Mouse (Mus musculus): ENCODE results near the gene Ttll10. TPM values are rescaled to one million over a fixed set of nuclear protein-coding genes. Genes with fewer than 3 reads are reported as not detected.

Gene Ttll10
- polyA plus RNA-seq (2015; fragmentation: Nextera tagmentation; extraction: Ambion mirVana), result 0.12 and 0.20 TPM in 2 replicates

GRCm38 (mm10) chr4:156059261-156059660 lies at the start of gene Ttll10:
TSS of gene Ttll10 (minus strand) at chr4:156059414.
- 41% methylated on average over 5 of the region's 5 CpGs for WGBS (ENCODE audit: insufficient replicate concordance)
- Histone ChIP-seq H3K4me3 (replicated peaks) (no peak within 1 kb of the TSS), H3K4me2 (no peak within 1 kb of the TSS), H3K9ac (no peak within 1 kb of the TSS), H3K27ac (no peak within 1 kb of the TSS), H3K36me3 (no peaks in the 10 kb centered on the region), H3K4me1 (replicated peaks) (peaks cover 4% of the 10 kb centered on the region), H3K27me3 (no peaks in the 10 kb centered on the region; the same call in 1 of the 2 replicates), H3K9me3 (replicated peaks) (no peaks in the 10 kb centered on the region)
- 0 out of 2 replicates have a peak, but pooled peaks have one; percentile 15 for ATAC-seq (ENCODE audit: low read depth)
- DNase-seq, result no peak

- WGBS (ENCODE audit: insufficient replicate concordance), result 55% methylated on average over 4 of the region's 4 CpGs
- ATAC-seq (ENCODE audit: low read depth), result no peak
- Histone ChIP-seq H3K4me3 (replicated peaks) (no peak overlapping the region), H3K27me3 (no peaks in the 10 kb centered on the region), H3K4me2 (no peak overlapping the region), H3K4me1 (replicated peaks) (0 out of 2 replicates have a peak, but pooled peaks cover 6% of the 10 kb centered on the region), H3K9me3 (replicated peaks) (no peaks in the 10 kb centered on the region), H3K36me3 (no peaks in the 10 kb centered on the region), H3K9ac (no peak overlapping the region), H3K27ac (no peak overlapping the region)
- DNase-seq, result no peak
These were observed 44.1 kb upstream of the Ttll10 start for GRCm38 (mm10) chr4:156103342-156103741.

- no peaks in the 10 kb centered on the region for H3K9me3 ChIP-seq (replicated peaks)
- no peak overlapping the region for H3K4me2 ChIP-seq
- no peak overlapping the region for H3K27ac ChIP-seq
- WGBS (ENCODE audit: insufficient replicate concordance), result 43% methylated on average over 3 of the region's 3 CpGs
- DNase-seq, result no peak
- ATAC-seq (ENCODE audit: low read depth), result no peak
- no peaks in the 10 kb centered on the region for H3K36me3 ChIP-seq
- no peak overlapping the region for H3K9ac ChIP-seq
- H3K4me1 ChIP-seq (replicated peaks), result 0 out of 2 replicates have a peak, but pooled peaks cover 3% of the 10 kb centered on the region
- H3K4me3 ChIP-seq (replicated peaks), result no peak overlapping the region
- H3K27me3 ChIP-seq, result no peaks in the 10 kb centered on the region
These were observed 42.3 kb upstream of the Ttll10 start for GRCm38 (mm10) chr4:156101481-156101903.

- H3K4me1 ChIP-seq (replicated peaks), result 0 out of 2 replicates have a peak, but pooled peaks cover 3% of the 10 kb centered on the region
- H3K36me3 ChIP-seq, result no peaks in the 10 kb centered on the region
- no peak overlapping the region for H3K4me2 ChIP-seq
- H3K9ac ChIP-seq, result no peak overlapping the region
- no peak overlapping the region for H3K4me3 ChIP-seq (replicated peaks)
- no peak overlapping the region for H3K27ac ChIP-seq
- H3K9me3 ChIP-seq (replicated peaks), result no peaks in the 10 kb centered on the region
- DNase-seq (no peak), ATAC-seq (ENCODE audit: low read depth) (no peak)
- 65% methylated on average over 5 of the region's 5 CpGs for WGBS (ENCODE audit: insufficient replicate concordance)
- H3K27me3 ChIP-seq, result no peaks in the 10 kb centered on the region
These were observed 41.3 kb upstream of the Ttll10 start for GRCm38 (mm10) chr4:156100501-156100900.

GRCm38 (mm10) chr4:156099427-156099826 lies 40.2 kb upstream of the Ttll10 start:
- Histone ChIP-seq H3K4me1 (replicated peaks) (0 out of 2 replicates have a peak, but pooled peaks cover 3% of the 10 kb centered on the region), H3K27ac (no peak overlapping the region), H3K36me3 (no peaks in the 10 kb centered on the region), H3K4me3 (replicated peaks) (no peak overlapping the region), H3K9ac (no peak overlapping the region), H3K9me3 (replicated peaks) (no peaks in the 10 kb centered on the region), H3K4me2 (no peak overlapping the region), H3K27me3 (no peaks in the 10 kb centered on the region)
- no peak for DNase-seq
- ATAC-seq (ENCODE audit: low read depth), result no peak
- 67% methylated on average over 6 of the region's 6 CpGs for WGBS (ENCODE audit: insufficient replicate concordance)

GRCm38 (mm10) chr4:156097770-156098366 lies 38.7 kb upstream of the Ttll10 start:
- no peak for ATAC-seq (ENCODE audit: low read depth)
- Histone ChIP-seq H3K9me3 (replicated peaks) (no peaks in the 10 kb centered on the region), H3K27me3 (no peaks in the 10 kb centered on the region), H3K4me1 (replicated peaks) (peaks cover 11% of the 10 kb centered on the region), H3K27ac (no peak overlapping the region), H3K36me3 (no peaks in the 10 kb centered on the region), H3K9ac (no peak overlapping the region), H3K4me3 (replicated peaks) (no peak overlapping the region), H3K4me2 (no peak overlapping the region)
- no peak for DNase-seq
- WGBS (ENCODE audit: insufficient replicate concordance), result 59% methylated on average over 9 of the region's 9 CpGs

GRCm38 (mm10) chr4:156096191-156096590 lies 37.0 kb upstream of the Ttll10 start:
- H3K9ac ChIP-seq, result no peak overlapping the region
- DNase-seq (no peak), ATAC-seq (ENCODE audit: low read depth) (no peak)
- H3K27me3 ChIP-seq, result no peaks in the 10 kb centered on the region
- no peak overlapping the region for H3K4me2 ChIP-seq
- H3K4me1 ChIP-seq (replicated peaks), result peaks cover 28% of the 10 kb centered on the region
- 73% methylated on average over 1 of the region's 1 CpGs for WGBS (ENCODE audit: insufficient replicate concordance)
- no peak overlapping the region for H3K27ac ChIP-seq
- no peak overlapping the region for H3K4me3 ChIP-seq (replicated peaks)
- H3K36me3 ChIP-seq, result no peaks in the 10 kb centered on the region
- H3K9me3 ChIP-seq (replicated peaks), result no peaks in the 10 kb centered on the region

GRCm38 (mm10) chr4:156093758-156094157 lies 34.5 kb upstream of the Ttll10 start:
- Histone ChIP-seq H3K9me3 (replicated peaks) (no peaks in the 10 kb centered on the region), H3K4me3 (replicated peaks) (no peak overlapping the region), H3K27ac (peak overlapping the region; percentile 34; the same call in 1 of the 2 replicates), H3K36me3 (no peaks in the 10 kb centered on the region), H3K27me3 (no peaks in the 10 kb centered on the region), H3K4me2 (no peak overlapping the region), H3K4me1 (replicated peaks) (peaks cover 34% of the 10 kb centered on the region), H3K9ac (no peak overlapping the region)
- peak; percentile 60 for ATAC-seq (ENCODE audit: low read depth)
- DNase-seq, result no peak
- 59% methylated on average over 5 of the region's 5 CpGs for WGBS (ENCODE audit: insufficient replicate concordance)

GRCm38 (mm10) chr4:156092765-156093164 lies 33.6 kb upstream of the Ttll10 start:
- DNase-seq (no peak), ATAC-seq (ENCODE audit: low read depth) (no peak)
- Histone ChIP-seq H3K27me3 (no peaks in the 10 kb centered on the region), H3K27ac (0 out of 2 replicates have a peak overlapping the region, but pooled peaks have one; percentile 20), H3K36me3 (no peaks in the 10 kb centered on the region), H3K9me3 (replicated peaks) (no peaks in the 10 kb centered on the region), H3K4me1 (replicated peaks) (peaks cover 34% of the 10 kb centered on the region), H3K9ac (no peak overlapping the region), H3K4me3 (replicated peaks) (no peak overlapping the region), H3K4me2 (no peak overlapping the region)
- 64% methylated on average over 1 of the region's 1 CpGs for WGBS (ENCODE audit: insufficient replicate concordance)

GRCm38 (mm10) chr4:156091236-156091635 lies 32.0 kb upstream of the Ttll10 start:
- DNase-seq (peak; percentile 15), ATAC-seq (ENCODE audit: low read depth) (peak; percentile 91)
- H3K36me3 ChIP-seq, result no peaks in the 10 kb centered on the region
- peaks cover 34% of the 10 kb centered on the region for H3K4me1 ChIP-seq (replicated peaks)
- no peak overlapping the region for H3K9ac ChIP-seq
- WGBS (ENCODE audit: insufficient replicate concordance), result 40% methylated on average over 1 of the region's 1 CpGs
- H3K4me3 ChIP-seq (replicated peaks), result no peak overlapping the region
- no peak overlapping the region for H3K27ac ChIP-seq
- H3K27me3 ChIP-seq, result no peaks in the 10 kb centered on the region
- peak overlapping the region; percentile 25 for H3K4me2 ChIP-seq
- H3K9me3 ChIP-seq (replicated peaks), result no peaks in the 10 kb centered on the region

GRCm38 (mm10) chr4:156087398-156088087 lies 28.3 kb upstream of the Ttll10 start:
- H3K4me1 ChIP-seq (replicated peaks), result peaks cover 41% of the 10 kb centered on the region
- no peak overlapping the region for H3K4me3 ChIP-seq (replicated peaks)
- WGBS (ENCODE audit: insufficient replicate concordance), result 16% methylated on average over 5 of the region's 5 CpGs
- H3K4me2 ChIP-seq, result no peak overlapping the region
- H3K9me3 ChIP-seq (replicated peaks), result no peaks in the 10 kb centered on the region
- ATAC-seq (ENCODE audit: low read depth) (no peak), DNase-seq (no peak)
- H3K36me3 ChIP-seq, result no peaks in the 10 kb centered on the region
- no peak overlapping the region for H3K27ac ChIP-seq
- no peak overlapping the region for H3K9ac ChIP-seq
- no peaks in the 10 kb centered on the region for H3K27me3 ChIP-seq

Data from liver, embryonic 13.5 days (tissue).